Mouse (Mus musculus) forebrain, embryonic 15.5 days (tissue): ENCODE results near the gene Ift81. TPM values are rescaled to one million over a fixed set of nuclear protein-coding genes. Genes with fewer than 3 reads are reported as not detected.

Experiments
- ATAC-seq: fragments of 200-750 bp; cut with Nextera tagmentation; replicated peaks from 2 replicates; pipeline ENCODE4 v1.8.0; 2017; ENCODE audit warnings: mild to moderate bottlenecking, moderate TSS enrichment, moderate library complexity
- H3K27ac ChIP-seq: fragments of 300-500 bp; sonication (generic); replicated peaks from 2 replicates; pipeline ENCODE4 v1.5.1; 2015; ENCODE audit warnings: mild to moderate bottlenecking, inconsistent platforms
- H3K27me3 ChIP-seq: fragments of 300-500 bp; sonication (generic); 2 replicates; pipeline ENCODE4 v1.6.1; 2015; ENCODE audit warnings: inconsistent platforms
- H3K36me3 ChIP-seq: fragments of 300-500 bp; sonication (generic); 2 replicates; pipeline ENCODE4 v1.6.1; 2015; ENCODE audit warnings: mild to moderate bottlenecking, inconsistent platforms
- H3K4me1 ChIP-seq: fragments of 300-500 bp; sonication (generic); 2 replicates; pipeline ENCODE4 v1.6.1; 2015; ENCODE audit warnings: inconsistent platforms
- H3K4me2 ChIP-seq: fragments of 300-500 bp; sonication (generic); replicated peaks from 2 replicates; pipeline ENCODE4 v1.6.1; 2015; ENCODE audit warnings: mild to moderate bottlenecking, inconsistent platforms
- H3K4me3 ChIP-seq: fragments of 300-500 bp; sonication (generic); 2 replicates; pipeline ENCODE4 v1.5.1; 2015; ENCODE audit warnings: mild to moderate bottlenecking, inconsistent platforms
- H3K9ac ChIP-seq: fragments of 300-500 bp; sonication (generic); replicated peaks from 2 replicates; pipeline ENCODE4 v1.6.1; 2015; ENCODE audit warnings: mild to moderate bottlenecking, inconsistent platforms
- H3K9me3 ChIP-seq: fragments of 300-500 bp; sonication (generic); 2 replicates; pipeline ENCODE4 v1.6.1; 2016; ENCODE audit warnings: inconsistent platforms
- WGBS: fragments of 180-500 bp; shearing (Covaris S2); methylation state at CpG from one replicate; pipeline ENCODE4 v1.1.7; 2015; ENCODE audit warnings: mixed read lengths; 5-methylcytosine and 5-hydroxymethylcytosine counted together
- polyA plus RNA-seq: library from polyadenylated mRNA; unstranded; fragments of >200 nt; fragmentation: Nextera tagmentation; extraction: Ambion mirVana; gene quantifications from 2 replicates; pipeline ENCODE4 v1.2.1, GENCODE M21; 2015

The Ift81 gene
- polyA plus RNA-seq, 1 experiment from 2014 or later = 67.0 TPM

DNA sequence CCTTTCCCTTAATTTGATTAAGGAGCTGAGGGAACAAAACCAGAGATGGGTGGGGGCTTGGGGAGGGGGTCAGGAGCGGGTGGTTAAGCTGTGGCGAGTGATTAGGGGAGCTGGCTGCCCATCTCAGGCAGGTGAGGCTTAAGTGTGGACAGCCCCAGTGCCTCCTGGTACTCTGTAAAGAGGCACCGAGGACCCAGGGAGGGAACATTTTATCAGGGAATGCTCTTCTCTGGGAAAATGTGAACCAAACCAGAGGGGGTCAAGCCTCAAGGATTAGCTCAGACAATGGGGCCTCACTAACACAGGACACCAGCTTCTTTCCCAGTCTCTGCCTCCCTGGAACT, 93.2 kb downstream of the Ift81 start:
- Histone ChIP-seq H3K4me3 (no peak overlapping the region), H3K9me3 (no peaks in the 10 kb centered on the region), H3K9ac (no peak overlapping the region), H3K4me2 (no peak overlapping the region), H3K4me1 (no peaks in the 10 kb centered on the region), H3K27me3 (no peaks in the 10 kb centered on the region), H3K36me3 (no peaks in the 10 kb centered on the region), H3K27ac (no peak overlapping the region)
- no peak for ATAC-seq
- 40% methylated on average over 3 of the region's 3 CpGs for WGBS

DNA sequence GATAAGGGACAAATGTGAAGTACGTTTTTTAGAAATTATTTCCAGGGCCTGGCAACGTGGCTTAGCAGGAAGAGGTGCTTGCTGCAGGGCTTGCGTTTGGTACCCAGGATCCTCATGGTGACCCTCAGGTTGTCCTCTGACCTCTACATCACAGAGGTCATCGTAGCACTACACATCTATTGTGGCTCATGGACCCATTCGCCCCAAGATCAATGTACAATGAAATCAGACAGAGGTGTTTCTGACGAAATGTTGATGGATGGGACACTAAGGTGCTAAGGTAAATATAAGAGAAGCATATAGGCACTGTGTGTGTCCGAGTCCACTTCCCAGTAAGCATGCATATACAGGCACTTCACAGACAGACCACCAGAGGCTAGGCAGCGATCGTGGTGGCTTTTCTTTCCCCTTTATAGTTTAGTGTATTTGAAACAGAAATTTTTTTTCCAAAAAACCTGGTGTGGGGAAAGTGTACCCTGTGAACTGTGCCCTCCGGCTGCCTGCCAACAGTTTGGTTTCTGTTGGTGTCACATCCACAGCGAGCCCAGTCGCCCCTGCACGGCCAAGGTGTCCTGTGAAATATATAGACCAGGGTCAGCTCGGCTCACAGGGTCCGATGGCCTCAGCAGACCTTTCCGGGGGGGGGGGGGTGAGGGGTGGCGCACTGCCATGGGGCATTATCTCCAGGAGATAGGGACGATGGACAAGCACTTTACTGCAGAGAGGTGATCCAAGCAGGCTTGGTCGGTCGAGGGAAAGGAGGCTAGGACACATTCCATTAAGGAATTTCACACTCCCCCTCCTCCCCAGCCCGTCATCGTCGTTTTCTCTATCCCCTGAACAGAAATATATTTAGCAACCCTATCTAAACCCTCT, 93.8 kb downstream of the Ift81 start:
- no peak for ATAC-seq
- Histone ChIP-seq H3K27me3 (no peaks in the 10 kb centered on the region), H3K4me3 (no peak overlapping the region), H3K36me3 (no peaks in the 10 kb centered on the region), H3K9me3 (no peaks in the 10 kb centered on the region), H3K4me1 (no peaks in the 10 kb centered on the region), H3K4me2 (no peak overlapping the region), H3K9ac (no peak overlapping the region), H3K27ac (no peak overlapping the region)
- WGBS = 74% methylated on average over 23 of the region's 23 CpGs

DNA sequence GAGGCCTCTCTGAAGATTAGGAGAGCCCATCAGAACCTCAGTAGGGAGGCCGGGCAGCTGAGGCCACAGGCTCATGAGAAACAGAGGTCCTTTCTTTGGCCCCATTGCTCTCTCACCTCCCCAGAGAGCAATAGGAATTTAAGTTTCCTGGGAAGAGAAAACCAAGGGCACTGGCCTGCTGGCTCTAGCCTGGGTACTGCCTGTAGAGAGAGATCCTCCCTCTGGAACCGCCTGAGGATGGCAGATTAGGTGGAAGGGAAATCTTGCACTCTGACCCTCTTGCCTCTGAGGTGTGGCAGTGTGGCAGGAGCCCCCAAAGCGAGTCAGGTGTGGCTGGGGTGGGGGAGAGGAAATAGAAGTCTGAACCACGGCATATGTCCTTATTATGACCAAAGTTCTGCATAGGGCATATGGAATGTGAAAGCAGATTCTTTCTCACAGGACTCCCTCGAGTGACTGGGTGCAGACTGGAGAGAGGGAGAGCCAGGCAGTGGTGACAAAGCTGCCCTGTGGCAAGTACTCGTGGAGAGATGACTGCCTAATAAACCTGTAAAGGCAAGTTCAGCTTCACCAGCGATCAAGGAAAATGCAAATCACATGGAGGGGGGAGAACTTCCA, 95.2 kb downstream of the Ift81 start:
- Histone ChIP-seq H3K36me3 (no peaks in the 10 kb centered on the region), H3K4me3 (no peak overlapping the region), H3K9ac (no peak overlapping the region), H3K4me2 (no peak overlapping the region), H3K27me3 (no peaks in the 10 kb centered on the region), H3K27ac (no peak overlapping the region), H3K9me3 (no peaks in the 10 kb centered on the region), H3K4me1 (peaks cover 2% of the 10 kb centered on the region)
- 66% methylated on average over 7 of the region's 7 CpGs for WGBS
- no peak for ATAC-seq

DNA sequence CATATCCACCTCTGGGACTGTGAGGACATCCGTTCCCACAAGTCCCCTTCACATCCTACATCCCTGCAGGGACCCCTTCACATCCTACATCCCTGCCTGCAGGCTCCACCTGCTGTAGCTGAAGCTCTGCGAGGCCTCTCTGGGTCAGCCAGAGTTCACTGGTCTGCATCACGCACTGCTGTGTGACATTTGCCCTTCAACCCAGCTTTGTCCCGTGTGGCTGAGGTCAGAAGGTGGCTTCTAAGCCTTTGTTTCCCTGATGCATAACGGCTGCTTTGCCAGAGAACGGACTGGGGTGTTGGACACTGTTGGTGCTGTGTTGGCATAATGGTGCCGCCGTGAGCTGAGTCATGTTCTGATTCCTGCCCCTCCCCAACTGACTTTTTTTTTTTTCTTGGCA, 96.1 kb downstream of the Ift81 start:
- Histone ChIP-seq H3K9ac (no peak overlapping the region), H3K4me2 (no peak overlapping the region), H3K4me1 (peaks cover 9% of the 10 kb centered on the region), H3K27ac (no peak overlapping the region), H3K9me3 (no peaks in the 10 kb centered on the region), H3K4me3 (no peak overlapping the region), H3K36me3 (no peaks in the 10 kb centered on the region), H3K27me3 (no peaks in the 10 kb centered on the region)
- no peak for ATAC-seq
- 47% methylated on average over 8 of the region's 8 CpGs for WGBS

GRCm38 (mm10) chr5:122516901-122517300, 97.4 kb downstream of the Ift81 start:
- WGBS = 85% methylated on average over 5 of the region's 5 CpGs
- Histone ChIP-seq H3K4me2 (no peak overlapping the region), H3K36me3 (no peaks in the 10 kb centered on the region), H3K4me3 (no peak overlapping the region), H3K9ac (no peak overlapping the region), H3K27me3 (no peaks in the 10 kb centered on the region), H3K9me3 (no peaks in the 10 kb centered on the region), H3K4me1 (peaks cover 9% of the 10 kb centered on the region), H3K27ac (no peak overlapping the region)
- ATAC-seq = no peak

DNA sequence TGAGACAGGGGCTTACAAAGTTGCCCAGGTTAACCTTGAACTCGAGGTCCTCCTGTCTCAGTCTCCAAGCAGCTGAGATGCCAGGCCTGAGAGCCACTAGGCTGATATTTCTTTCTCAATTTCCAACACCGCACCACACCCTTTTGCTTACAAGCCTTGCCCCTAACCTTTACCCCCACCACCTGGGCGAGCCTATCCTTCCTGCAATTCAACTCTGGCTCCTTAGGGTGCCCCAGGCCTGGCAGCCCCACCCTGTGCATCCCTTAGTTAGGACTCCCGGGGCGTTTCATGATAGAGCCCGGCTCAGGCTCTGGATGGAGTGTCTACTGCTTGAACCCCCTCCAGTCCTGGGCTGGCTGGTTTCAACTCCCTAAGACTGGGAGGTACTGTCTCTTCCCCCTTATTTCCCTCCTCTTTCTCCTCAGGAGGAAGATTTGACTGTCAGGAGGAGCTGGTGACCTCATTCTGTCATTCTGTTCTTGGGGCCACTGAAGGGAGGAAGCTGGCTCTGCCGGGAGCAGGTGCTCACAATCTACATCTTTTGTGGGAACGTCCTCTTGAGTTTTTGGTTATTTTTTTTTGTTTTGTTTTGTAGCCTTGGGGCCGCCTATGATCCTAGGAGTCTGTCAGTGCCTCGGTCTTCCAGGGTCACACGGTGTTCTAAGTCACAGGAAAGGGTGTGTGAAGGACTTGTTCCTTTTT, 98.1 kb downstream of the Ift81 start:
- no peaks in the 10 kb centered on the region for H3K36me3 ChIP-seq
- H3K9me3 ChIP-seq = no peaks in the 10 kb centered on the region
- no peak overlapping the region for H3K9ac ChIP-seq
- H3K4me1 ChIP-seq = peaks cover 9% of the 10 kb centered on the region
- no peaks in the 10 kb centered on the region for H3K27me3 ChIP-seq
- H3K4me2 ChIP-seq = no peak overlapping the region
- no peak for ATAC-seq
- H3K4me3 ChIP-seq = no peak overlapping the region
- 79% methylated on average over 11 of the region's 11 CpGs for WGBS
- no peak overlapping the region for H3K27ac ChIP-seq

GRCm38 (mm10) chr5:122514127-122514521, 100.2 kb downstream of the Ift81 start:
- H3K36me3 ChIP-seq = no peaks in the 10 kb centered on the region
- WGBS = 5% methylated on average over 8 of the region's 8 CpGs
- H3K4me2 ChIP-seq = peak overlapping the region; percentile 15; the same call in 1 of the 2 replicates
- no peak overlapping the region for H3K27ac ChIP-seq
- peaks cover 14% of the 10 kb centered on the region for H3K4me1 ChIP-seq
- H3K4me3 ChIP-seq = 0 out of 2 replicates have a peak overlapping the region, but pooled peaks have one; percentile 6
- no peaks in the 10 kb centered on the region for H3K9me3 ChIP-seq
- H3K27me3 ChIP-seq = no peaks in the 10 kb centered on the region
- no peak overlapping the region for H3K9ac ChIP-seq
- no peak for ATAC-seq

DNA sequence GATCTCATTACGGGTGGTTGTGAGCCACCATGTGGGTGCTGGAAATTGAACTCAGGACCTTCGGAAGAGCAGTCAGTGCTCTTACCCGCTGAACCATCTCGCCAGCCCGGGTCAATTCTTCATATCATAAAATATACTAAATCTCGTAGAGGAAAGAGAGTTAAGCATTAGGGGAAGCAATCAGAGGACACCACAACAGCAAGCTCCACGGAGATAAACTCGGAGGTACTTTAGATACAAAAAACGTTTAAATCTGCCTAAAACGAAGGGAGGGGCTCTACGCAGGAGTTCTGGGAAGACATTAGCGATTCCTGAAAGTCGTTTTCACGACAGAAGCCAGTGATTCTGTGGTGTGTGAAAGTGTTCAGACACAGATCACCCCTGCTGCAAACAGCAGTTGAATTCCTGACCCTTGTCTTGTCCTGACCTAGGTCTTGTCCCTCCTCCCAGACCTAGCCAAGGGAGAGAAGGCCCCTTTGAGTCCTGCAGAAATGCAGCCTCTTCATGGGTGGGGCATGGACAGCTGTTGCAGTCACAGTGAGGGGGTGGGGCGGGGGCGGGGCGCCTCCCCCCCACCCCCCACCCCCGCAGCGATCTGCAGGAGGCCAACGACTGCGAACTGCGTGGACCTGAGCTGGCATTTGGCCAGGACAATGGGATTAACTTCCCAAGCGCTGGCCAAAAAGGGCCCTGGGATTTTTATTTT, 100.7 kb downstream of the Ift81 start:
- Histone ChIP-seq H3K4me1 (peaks cover 14% of the 10 kb centered on the region), H3K27ac (no peak overlapping the region), H3K4me3 (0 out of 2 replicates have a peak overlapping the region, but pooled peaks have one; percentile 6), H3K27me3 (no peaks in the 10 kb centered on the region), H3K4me2 (peak overlapping the region; percentile 15; the same call in 1 of the 2 replicates), H3K36me3 (no peaks in the 10 kb centered on the region), H3K9me3 (no peaks in the 10 kb centered on the region), H3K9ac (no peak overlapping the region)
- no peak for ATAC-seq
- 40% methylated on average over 22 of the region's 23 CpGs for WGBS

- 62% methylated on average over 6 of the region's 6 CpGs for WGBS
- no peak overlapping the region for H3K4me2 ChIP-seq
- no peak overlapping the region for H3K4me3 ChIP-seq
- no peak for ATAC-seq
- no peak overlapping the region for H3K27ac ChIP-seq
- no peaks in the 10 kb centered on the region for H3K9me3 ChIP-seq
- peaks cover 14% of the 10 kb centered on the region for H3K4me1 ChIP-seq
- H3K9ac ChIP-seq = no peak overlapping the region
- H3K27me3 ChIP-seq = no peaks in the 10 kb centered on the region
- no peaks in the 10 kb centered on the region for H3K36me3 ChIP-seq
These were observed 102.3 kb downstream of the Ift81 start for GRCm38 (mm10) chr5:122512011-122512410.

DNA sequence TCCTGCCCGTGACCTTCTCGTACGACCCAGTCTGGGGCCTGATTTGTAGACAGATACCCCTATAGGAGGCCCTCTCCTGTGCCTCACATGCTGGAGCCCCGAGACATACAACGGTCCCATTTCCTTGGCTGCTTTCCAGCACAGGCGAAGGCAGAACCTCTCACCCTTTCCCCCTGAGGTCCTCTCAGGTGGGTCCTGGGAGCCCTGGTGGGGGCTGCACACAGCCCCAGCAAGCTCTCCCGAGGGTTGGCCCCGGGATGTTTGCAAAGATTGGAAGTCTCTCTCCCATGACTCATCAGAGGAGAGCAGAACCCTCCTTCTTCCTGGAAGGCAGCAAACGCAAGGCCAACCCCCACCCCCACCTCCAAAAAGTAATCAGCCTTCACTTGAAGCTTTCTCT, 102.9 kb downstream of the Ift81 start:
- Histone ChIP-seq H3K36me3 (no peaks in the 10 kb centered on the region), H3K4me3 (no peak overlapping the region), H3K27me3 (no peaks in the 10 kb centered on the region), H3K9ac (no peak overlapping the region), H3K4me2 (no peak overlapping the region), H3K4me1 (peaks cover 14% of the 10 kb centered on the region), H3K27ac (no peak overlapping the region), H3K9me3 (no peaks in the 10 kb centered on the region)
- ATAC-seq = no peak
- WGBS = 76% methylated on average over 9 of the region's 9 CpGs

DNA sequence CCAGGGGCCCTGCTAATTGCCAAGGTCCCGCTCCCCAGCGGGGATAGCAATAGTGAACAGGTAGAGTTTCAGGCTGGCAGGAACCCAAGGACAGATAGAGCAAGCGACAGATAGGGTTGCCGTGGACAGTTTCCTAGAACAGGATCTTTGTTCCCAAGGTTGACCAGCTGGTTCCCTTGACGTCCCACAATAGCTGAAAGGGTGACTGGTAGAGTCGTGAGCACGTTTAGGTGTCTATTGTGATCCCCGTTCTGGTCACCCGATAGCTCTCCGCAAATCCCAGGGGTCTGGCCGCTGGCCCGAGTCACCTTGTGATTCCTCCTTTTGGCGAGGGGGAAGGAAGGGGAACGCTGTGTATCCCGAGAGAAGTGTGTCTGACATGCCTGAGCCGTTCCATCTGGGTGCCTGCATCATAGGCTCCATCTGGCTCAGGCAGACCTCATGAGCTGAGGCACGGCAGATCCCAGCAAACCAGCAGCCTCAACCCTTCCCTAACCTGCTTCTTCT, 103.6 kb downstream of the Ift81 start:
- 65% methylated on average over 17 of the region's 17 CpGs for WGBS
- no peak for ATAC-seq

More for the DNA sequence above, 103.6 kb downstream of the Ift81 start:
- Histone ChIP-seq H3K36me3 (no peaks in the 10 kb centered on the region), H3K27ac (no peak overlapping the region), H3K9ac (no peak overlapping the region), H3K9me3 (no peaks in the 10 kb centered on the region), H3K4me3 (no peak overlapping the region), H3K27me3 (no peaks in the 10 kb centered on the region), H3K4me2 (no peak overlapping the region), H3K4me1 (peaks cover 14% of the 10 kb centered on the region)
